Mouse (Mus musculus): ENCODE results near the gene Olfr1032. TPM values are rescaled to one million over a fixed set of nuclear protein-coding genes. Genes with fewer than 3 reads are reported as not detected.
"Not testable (repeated sequence)": the region's sequence is repeated elsewhere in the genome, so short reads cannot be mapped to it uniquely, and the experiment has no call there.

Gene Olfr1032
- 0.27 TPM in 1 of 2 replicates, not detected in the other for polyA plus RNA-seq (2015; fragmentation: Nextera tagmentation; extraction: Ambion mirVana)

DNA sequence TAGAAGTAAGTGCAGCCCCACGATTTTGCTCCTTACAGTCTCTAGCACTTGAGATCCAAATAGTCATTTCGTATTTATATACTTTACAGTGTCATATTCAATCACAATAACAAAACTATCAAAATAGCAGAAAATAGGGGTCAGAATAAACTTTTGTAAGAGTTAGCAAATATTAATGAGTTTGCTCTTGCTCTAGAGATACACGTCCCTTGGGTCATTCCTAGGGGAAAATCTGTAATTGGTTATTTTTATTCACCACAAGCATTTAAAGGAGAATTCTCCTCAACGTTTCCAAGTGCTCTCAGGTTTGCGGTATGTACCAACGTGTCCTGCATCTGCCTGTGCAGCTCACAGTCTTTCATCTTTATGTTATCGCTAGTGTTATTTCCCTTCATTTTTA lies at the start of gene Olfr1032:
Gene Olfr1032, plus strand, starts transcription at position 301 of the 400 bp plus-strand sequence.
- H3K9me3 ChIP-seq (replicated peaks), result no peaks in the 10 kb centered on the region
- WGBS, result 72% methylated on average over 7 of the region's 7 CpGs
- H3K27me3 ChIP-seq, result no peaks in the 10 kb centered on the region
- no peaks in the 10 kb centered on the region for H3K4me1 ChIP-seq
- no peak within 1 kb of the TSS for H3K9ac ChIP-seq
- no peak for ATAC-seq (ENCODE audit: insufficient number of reproducible peaks, low FRiP score, low TSS enrichment, low read depth)
- H3K4me2 ChIP-seq (replicated peaks), result no peak within 1 kb of the TSS
- no peak within 1 kb of the TSS for H3K27ac ChIP-seq (replicated peaks)
- no peak within 1 kb of the TSS for H3K4me3 ChIP-seq (replicated peaks)
- no peaks in the 10 kb centered on the region for H3K36me3 ChIP-seq

DNA sequence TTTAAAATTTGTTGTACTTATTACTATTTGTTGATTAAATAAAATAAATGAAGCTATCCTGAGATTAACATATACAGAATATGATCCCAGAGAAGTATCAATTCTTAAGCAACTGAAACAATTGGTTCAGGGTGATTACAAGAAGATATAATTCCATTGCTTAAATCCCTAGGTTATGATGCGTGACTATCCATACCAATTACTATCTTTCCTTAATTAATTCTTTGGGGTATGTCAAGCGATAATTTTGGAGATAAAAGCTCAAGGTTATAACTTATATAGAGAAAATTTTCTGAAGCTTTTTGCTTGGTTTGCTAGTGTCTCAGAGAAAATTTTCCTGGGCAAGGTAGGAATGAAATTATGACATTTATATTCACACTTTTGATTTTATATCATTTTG lies 31.7 kb upstream of the Olfr1032 start, which contains the start of gene Olfr1029:
Gene Olfr1029, plus strand, starts transcription at position 301 of the 400 bp plus-strand sequence.
- Histone ChIP-seq H3K27me3 (no peaks in the 10 kb centered on the region), H3K4me2 (replicated peaks) (no peak within 1 kb of the TSS), H3K9ac (no peak within 1 kb of the TSS), H3K4me1 (no peaks in the 10 kb centered on the region), H3K27ac (replicated peaks) (no peak within 1 kb of the TSS), H3K9me3 (replicated peaks) (no peaks in the 10 kb centered on the region), H3K36me3 (no peaks in the 10 kb centered on the region), H3K4me3 (replicated peaks) (no peak within 1 kb of the TSS)
- ATAC-seq (ENCODE audit: insufficient number of reproducible peaks, low FRiP score, low TSS enrichment, low read depth), result no peak
- 83% methylated on average over 2 of the region's 2 CpGs for WGBS

DNA sequence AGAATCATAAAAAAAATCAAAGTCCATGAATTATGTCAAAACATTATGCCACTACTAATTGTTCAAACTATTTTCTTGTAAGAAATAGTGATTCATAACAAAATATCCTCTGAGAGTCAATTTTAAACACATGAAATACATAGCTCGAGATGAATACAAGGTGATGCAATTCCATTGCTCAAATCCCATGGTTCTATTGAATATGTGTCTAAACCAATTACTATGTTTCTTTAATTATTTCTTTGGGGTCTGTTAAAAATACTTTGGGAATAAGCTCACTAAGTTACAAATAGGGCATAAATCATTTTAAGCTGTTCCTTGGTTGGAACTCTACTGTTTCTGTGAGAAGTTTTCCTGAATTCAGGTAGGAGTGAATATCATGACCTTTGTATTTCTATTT lies 26.4 kb upstream of the Olfr1032 start, which contains the start of gene Olfr1030:
Gene Olfr1030, plus strand, starts transcription at position 301 of the 400 bp plus-strand sequence.
- no peaks in the 10 kb centered on the region for H3K36me3 ChIP-seq
- H3K27me3 ChIP-seq, result no peaks in the 10 kb centered on the region
- H3K27ac ChIP-seq (replicated peaks), result no peak within 1 kb of the TSS
- H3K4me3 ChIP-seq (replicated peaks), result no peak within 1 kb of the TSS
- H3K4me1 ChIP-seq, result no peaks in the 10 kb centered on the region
- H3K4me2 ChIP-seq (replicated peaks), result no peak within 1 kb of the TSS
- H3K9me3 ChIP-seq (replicated peaks), result no peaks in the 10 kb centered on the region
- no peak within 1 kb of the TSS for H3K9ac ChIP-seq
- WGBS, result 73% methylated on average over 1 of the region's 1 CpGs
- ATAC-seq (ENCODE audit: insufficient number of reproducible peaks, low FRiP score, low TSS enrichment, low read depth), result no peak

DNA sequence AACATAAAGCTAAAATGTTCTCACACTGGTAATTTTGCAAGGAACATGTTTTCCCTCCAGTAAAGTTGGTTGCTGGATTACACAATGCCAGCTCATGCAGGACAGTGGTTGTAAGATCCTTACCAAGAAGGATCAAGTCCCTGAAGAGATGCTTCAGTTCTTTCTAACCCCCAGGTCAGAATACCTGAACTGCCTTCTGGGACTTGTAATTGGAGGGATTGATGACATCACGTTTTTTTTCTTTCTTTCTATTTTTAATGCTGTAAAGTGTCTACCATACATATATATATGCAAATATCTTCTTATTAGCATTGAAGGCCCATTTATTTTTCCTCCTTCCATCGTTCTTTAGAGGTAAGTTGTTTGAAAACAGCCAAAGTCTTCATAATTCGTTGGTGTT lies 15.3 kb upstream of the Olfr1032 start, which contains the start of gene Olfr1031:
Gene Olfr1031, plus strand, starts transcription at position 301 of the 400 bp plus-strand sequence.
- Histone ChIP-seq H3K27me3 (no peaks in the 10 kb centered on the region), H3K9me3 (replicated peaks) (no peaks in the 10 kb centered on the region), H3K4me3 (replicated peaks) (no peak within 1 kb of the TSS), H3K36me3 (no peaks in the 10 kb centered on the region), H3K9ac (no peak within 1 kb of the TSS), H3K27ac (replicated peaks) (no peak within 1 kb of the TSS), H3K4me1 (no peaks in the 10 kb centered on the region), H3K4me2 (replicated peaks) (no peak within 1 kb of the TSS)
- ATAC-seq (ENCODE audit: insufficient number of reproducible peaks, low FRiP score, low TSS enrichment, low read depth), result no peak
- WGBS, result 55% methylated on average over 3 of the region's 3 CpGs

DNA sequence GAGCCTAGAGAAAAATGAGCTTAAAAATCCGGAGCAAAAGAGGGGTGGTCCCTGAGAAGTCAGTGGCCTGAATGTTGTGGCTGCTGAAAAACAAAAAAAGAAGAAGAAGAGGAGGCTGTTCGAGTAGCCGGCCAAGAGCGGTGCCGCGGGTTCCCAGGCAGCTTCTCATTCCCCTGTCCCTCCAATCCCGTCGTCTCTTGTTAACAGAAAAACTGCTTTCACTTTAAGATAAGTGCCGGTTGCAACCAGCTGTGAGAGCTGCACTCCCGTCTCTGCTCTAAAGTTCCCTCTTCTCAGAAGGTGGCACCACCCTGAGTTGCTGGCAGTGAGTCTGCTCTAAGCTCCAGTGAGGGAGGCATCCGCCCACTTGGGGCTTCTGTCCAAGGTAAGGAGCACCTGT lies 15.1 kb downstream of the Olfr1032 start, which contains the start of gene Olfr1033:
Gene Olfr1033, plus strand, starts transcription at position 228 of the 400 bp plus-strand sequence.
- ATAC-seq (ENCODE audit: insufficient number of reproducible peaks, low FRiP score, low TSS enrichment, low read depth); H3K27ac ChIP-seq (replicated peaks): not testable (repeated sequence)

DNA sequence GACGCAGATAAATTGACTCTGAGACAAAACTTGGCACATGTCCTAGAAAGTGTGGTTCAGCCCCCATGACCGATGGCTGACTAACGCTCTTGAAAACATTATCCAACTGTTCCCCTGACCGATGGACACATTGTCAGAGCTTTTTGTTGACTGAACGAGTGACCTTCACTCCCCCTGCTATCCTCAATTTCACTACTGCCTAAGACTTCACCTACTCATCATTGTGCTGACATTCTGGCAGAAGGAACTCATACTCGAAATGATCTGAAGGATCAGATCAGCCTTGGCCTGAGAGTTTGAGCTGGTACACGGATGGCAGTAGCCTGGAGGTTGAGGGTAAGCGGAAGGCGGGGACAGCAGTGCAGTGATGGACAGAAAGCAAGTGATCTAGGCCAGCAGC lies 16.2 kb downstream of the Olfr1032 start:
- not testable (repeated sequence) for H3K27me3 ChIP-seq; ATAC-seq (ENCODE audit: insufficient number of reproducible peaks, low FRiP score, low TSS enrichment, low read depth); H3K4me3 ChIP-seq (replicated peaks); H3K27ac ChIP-seq (replicated peaks); H3K4me1 ChIP-seq; H3K9me3 ChIP-seq (replicated peaks); H3K4me2 ChIP-seq (replicated peaks); H3K36me3 ChIP-seq; H3K9ac ChIP-seq
- 72% methylated on average over 6 of the region's 9 CpGs for WGBS

More for the DNA sequence above, 15.1 kb downstream of the Olfr1032 start, which contains the start of gene Olfr1033:
- Histone ChIP-seq H3K4me3 (replicated peaks) (peak within 1 kb of the TSS; percentile 38), H3K4me2 (replicated peaks) (peak within 1 kb of the TSS; percentile 43)
- H3K27me3 ChIP-seq; H3K9me3 ChIP-seq (replicated peaks); H3K36me3 ChIP-seq; H3K9ac ChIP-seq; H3K4me1 ChIP-seq: not testable (repeated sequence)
- 2% methylated on average over 11 of the region's 11 CpGs for WGBS

DNA sequence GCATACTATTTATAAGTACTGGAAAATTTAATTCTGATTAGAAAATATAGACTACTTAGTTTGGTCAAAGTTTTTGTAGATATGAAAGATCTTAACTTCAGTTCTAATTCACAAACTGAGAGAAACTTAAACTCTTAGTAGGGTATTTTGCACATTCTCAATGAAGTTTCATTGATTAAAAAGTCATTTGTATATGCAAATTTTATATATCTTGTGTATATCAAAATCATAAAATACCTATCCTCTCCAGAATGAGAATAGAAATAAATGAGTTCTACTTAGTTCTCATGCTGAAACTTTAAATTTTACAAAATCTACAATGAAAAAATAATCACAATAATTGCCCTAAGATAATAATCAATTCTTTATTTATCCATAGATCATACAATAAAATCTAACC lies 40.2 kb downstream of the Olfr1032 start, which contains the start of gene Olfr1034:
Gene Olfr1034, plus strand, starts transcription at position 301 of the 400 bp plus-strand sequence.
- Histone ChIP-seq H3K27ac (replicated peaks) (no peak within 1 kb of the TSS), H3K27me3 (no peaks in the 10 kb centered on the region), H3K4me3 (replicated peaks) (no peak within 1 kb of the TSS), H3K9ac (no peak within 1 kb of the TSS), H3K4me2 (replicated peaks) (no peak within 1 kb of the TSS), H3K9me3 (replicated peaks) (no peaks in the 10 kb centered on the region), H3K36me3 (no peaks in the 10 kb centered on the region), H3K4me1 (no peaks in the 10 kb centered on the region)
- ATAC-seq (ENCODE audit: insufficient number of reproducible peaks, low FRiP score, low TSS enrichment, low read depth), result no peak

DNA sequence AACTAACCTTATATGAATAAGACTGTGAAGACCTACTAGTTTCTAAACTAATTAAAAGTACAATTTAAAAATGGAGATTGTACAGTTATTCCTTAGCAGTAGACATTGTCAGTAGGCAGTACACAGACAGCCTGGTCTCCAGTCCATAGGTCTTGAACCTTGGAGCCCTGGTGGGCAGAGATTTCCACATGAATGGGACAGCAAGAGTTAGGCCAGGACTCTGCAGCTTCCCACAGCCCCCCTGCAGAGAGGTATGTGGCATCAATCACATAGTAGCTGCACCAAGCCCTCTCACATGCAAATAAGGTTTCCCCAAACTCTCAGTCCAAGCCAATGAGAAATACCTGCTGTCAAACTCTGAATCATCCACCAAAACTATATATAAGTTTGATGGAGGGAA lies 45.4 kb downstream of the Olfr1032 start:
- H3K9ac ChIP-seq; ATAC-seq (ENCODE audit: insufficient number of reproducible peaks, low FRiP score, low TSS enrichment, low read depth); H3K27ac ChIP-seq (replicated peaks); H3K27me3 ChIP-seq; H3K36me3 ChIP-seq; H3K4me3 ChIP-seq (replicated peaks); H3K4me2 ChIP-seq (replicated peaks); H3K9me3 ChIP-seq (replicated peaks); H3K4me1 ChIP-seq: not testable (repeated sequence)

Other genes starting within 250 kb of the Olfr1032 start
- 0.25 TPM in 1 of 2 replicates, not detected in the other for gene Olfr1012, start 242.8 kb upstream of the Olfr1032 start, polyA plus RNA-seq (2015; fragmentation: Nextera tagmentation; extraction: Ambion mirVana)
- gene Olfr1013, start 238.4 kb upstream of the Olfr1032 start, polyA plus RNA-seq (2015; fragmentation: Nextera tagmentation; extraction: Ambion mirVana), result 0.12 TPM in 1 of 2 replicates, not detected in the other
- gene Olfr1014, start 232.8 kb upstream of the Olfr1032 start, polyA plus RNA-seq (2015; fragmentation: Nextera tagmentation; extraction: Ambion mirVana), result not detected in 2 replicates
- 0.07 and 0.47 TPM in 2 replicates for gene Olfr1015, start 223.5 kb upstream of the Olfr1032 start, polyA plus RNA-seq (2015; fragmentation: Nextera tagmentation; extraction: Ambion mirVana)
- 0.23 TPM in 1 of 2 replicates, not detected in the other for gene Olfr1016, start 203.0 kb upstream of the Olfr1032 start, polyA plus RNA-seq (2015; fragmentation: Nextera tagmentation; extraction: Ambion mirVana)
- gene Olfr1018, start 187.1 kb upstream of the Olfr1032 start, polyA plus RNA-seq (2015; fragmentation: Nextera tagmentation; extraction: Ambion mirVana), result not detected in 2 replicates
- gene Olfr1019, start 160.1 kb upstream of the Olfr1032 start, polyA plus RNA-seq (2015; fragmentation: Nextera tagmentation; extraction: Ambion mirVana), result not detected in 2 replicates
- not detected in 2 replicates for gene Olfr1020, start 158.5 kb upstream of the Olfr1032 start, polyA plus RNA-seq (2015; fragmentation: Nextera tagmentation; extraction: Ambion mirVana)
- not detected in 2 replicates for gene Olfr1022, start 136.9 kb upstream of the Olfr1032 start, polyA plus RNA-seq (2015; fragmentation: Nextera tagmentation; extraction: Ambion mirVana)
- not detected in 2 replicates for gene Olfr1023, start 119.9 kb upstream of the Olfr1032 start, polyA plus RNA-seq (2015; fragmentation: Nextera tagmentation; extraction: Ambion mirVana)
- not detected in 2 replicates for gene Olfr1024, start 100.5 kb upstream of the Olfr1032 start, polyA plus RNA-seq (2015; fragmentation: Nextera tagmentation; extraction: Ambion mirVana)
- gene Olfr1025-ps1, start 90.3 kb upstream of the Olfr1032 start, polyA plus RNA-seq (2015; fragmentation: Nextera tagmentation; extraction: Ambion mirVana), result 0.59 and 0.84 TPM in 2 replicates
- 0.38 and 0.69 TPM in 2 replicates for gene Olfr1026, start 84.0 kb upstream of the Olfr1032 start, polyA plus RNA-seq (2015; fragmentation: Nextera tagmentation; extraction: Ambion mirVana)
- gene Olfr1028, start 55.1 kb upstream of the Olfr1032 start, polyA plus RNA-seq (2015; fragmentation: Nextera tagmentation; extraction: Ambion mirVana), result 0.09 and 0.17 TPM in 2 replicates
- gene Olfr1029, start 31.6 kb upstream of the Olfr1032 start, polyA plus RNA-seq (2015; fragmentation: Nextera tagmentation; extraction: Ambion mirVana), result 0.08 and 0.17 TPM in 2 replicates
- 0.11 and 0.12 TPM in 2 replicates for gene Olfr1030, start 26.3 kb upstream of the Olfr1032 start, polyA plus RNA-seq (2015; fragmentation: Nextera tagmentation; extraction: Ambion mirVana)
- gene Olfr1031, start 15.2 kb upstream of the Olfr1032 start, polyA plus RNA-seq (2015; fragmentation: Nextera tagmentation; extraction: Ambion mirVana), result 0.37 and 0.39 TPM in 2 replicates
- 0.14 and 0.79 TPM in 2 replicates for gene Olfr1033, start 15.1 kb downstream of the Olfr1032 start, polyA plus RNA-seq (2015; fragmentation: Nextera tagmentation; extraction: Ambion mirVana)
- 0.04 and 0.09 TPM in 2 replicates for gene Olfr1034, start 40.3 kb downstream of the Olfr1032 start, polyA plus RNA-seq (2015; fragmentation: Nextera tagmentation; extraction: Ambion mirVana)
- not detected in 2 replicates for gene Olfr1036, start 68.5 kb downstream of the Olfr1032 start, polyA plus RNA-seq (2015; fragmentation: Nextera tagmentation; extraction: Ambion mirVana)
- 0.14 TPM in 1 of 2 replicates, not detected in the other for gene Olfr1037, start 81.8 kb downstream of the Olfr1032 start, polyA plus RNA-seq (2015; fragmentation: Nextera tagmentation; extraction: Ambion mirVana)
- 0.05 TPM in 1 of 2 replicates, not detected in the other for gene Olfr1039, start 130.4 kb downstream of the Olfr1032 start, polyA plus RNA-seq (2015; fragmentation: Nextera tagmentation; extraction: Ambion mirVana)
- not detected in 2 replicates for gene Olfr1040, start 141.2 kb downstream of the Olfr1032 start, polyA plus RNA-seq (2015; fragmentation: Nextera tagmentation; extraction: Ambion mirVana)
- gene Olfr1042, start 156.3 kb downstream of the Olfr1032 start, polyA plus RNA-seq (2015; fragmentation: Nextera tagmentation; extraction: Ambion mirVana), result not detected in 2 replicates
- not detected in 2 replicates for gene Olfr1043, start 162.0 kb downstream of the Olfr1032 start, polyA plus RNA-seq (2015; fragmentation: Nextera tagmentation; extraction: Ambion mirVana)
- 0.24 TPM in 2 replicates for gene Olfr1044, start 172.3 kb downstream of the Olfr1032 start, polyA plus RNA-seq (2015; fragmentation: Nextera tagmentation; extraction: Ambion mirVana)
- gene Olfr52, start 180.1 kb downstream of the Olfr1032 start, polyA plus RNA-seq (2015; fragmentation: Nextera tagmentation; extraction: Ambion mirVana), result 0.20 TPM in 1 of 2 replicates, not detected in the other
- gene Olfr1045, start 197.5 kb downstream of the Olfr1032 start, polyA plus RNA-seq (2015; fragmentation: Nextera tagmentation; extraction: Ambion mirVana), result 0.09 TPM in 1 of 2 replicates, not detected in the other
- gene Olfr1046, start 213.8 kb downstream of the Olfr1032 start, polyA plus RNA-seq (2015; fragmentation: Nextera tagmentation; extraction: Ambion mirVana), result 0.12 and 0.52 TPM in 2 replicates
- gene Olfr1047, start 225.9 kb downstream of the Olfr1032 start, polyA plus RNA-seq (2015; fragmentation: Nextera tagmentation; extraction: Ambion mirVana), result 0.24 and 0.56 TPM in 2 replicates
- gene Olfr1048, start 234.7 kb downstream of the Olfr1032 start, polyA plus RNA-seq (2015; fragmentation: Nextera tagmentation; extraction: Ambion mirVana), result 0.20 TPM in 1 of 2 replicates, not detected in the other

All from embryonic facial prominence, embryonic 15.5 days (tissue).